Mouse (Mus musculus) kidney, adult 2 months (tissue): ENCODE measurements around the gene Alkbh5.

Source experiments
- CTCF ChIP-seq: fragments of 200-500 bp; conservative IDR thresholded peaks from 2 replicates; pipeline ENCODE4 v1.5.1; 2011; ENCODE audit warnings: low read depth, mild to moderate bottlenecking, control low read depth, low read length, moderate library complexity, mixed read lengths; ENCODE audit not compliant: insufficient read depth, insufficient read length
- POLR2A ChIP-seq: fragments of 200-500 bp; IDR thresholded peaks from one replicate; pipeline ENCODE4 v1.6.1; 2011; ENCODE audit warnings: low read depth, low read length, control low read depth

GRCm38 (mm10) chr11:60492726-60493125, 43.5 kb upstream of the Alkbh5 start:
- no peak for TF ChIP-seq CTCF
- TF ChIP-seq POLR2A: no peak
